Mouse (Mus musculus) embryonic fibroblast, embryonic 13.5 days (primary cell): Measurements from ENCODE around the gene Lmna. TPM values are rescaled to one million over a fixed set of nuclear protein-coding genes. Genes with fewer than 3 reads are reported as not detected.

Source experiments
- H3K27ac ChIP-seq: 2 replicates; pipeline ENCODE4 v1.5.1; 2012; ENCODE audit warnings: low read length, control low read depth, inconsistent platforms; ENCODE audit not compliant: insufficient read depth
- H3K4me1 ChIP-seq: 2 replicates; pipeline ENCODE4 v1.6.1; 2011; ENCODE audit warnings: low read length; ENCODE audit not compliant: control insufficient read depth, insufficient read depth
- H3K4me3 ChIP-seq: 2 replicates; pipeline ENCODE4 v1.5.1; 2011; ENCODE audit warnings: mild to moderate bottlenecking, control low read depth, low read length; ENCODE audit not compliant: insufficient read depth
- CTCF ChIP-seq: IDR thresholded peaks from 2 replicates; pipeline ENCODE4 v1.5.1; 2011; ENCODE audit warnings: mild to moderate bottlenecking, control low read depth, low read length, moderate library complexity, borderline replicate concordance; ENCODE audit not compliant: insufficient read depth
- POLR2A ChIP-seq: IDR thresholded peaks from 2 replicates; pipeline ENCODE4 v1.6.1; 2011; ENCODE audit warnings: low read depth, mild to moderate bottlenecking, control low read depth, low read length, moderate library complexity
- polyA plus RNA-seq: library from polyadenylated mRNA; stranded (reverse); fragments of >200 nt; gene quantifications from 2 replicates; pipeline ENCODE4 v1.2.4, GENCODE M21; 2011; ENCODE audit warnings: low read depth; ENCODE audit not compliant: missing spikeins, insufficient read length

Lmna gene
- polyA plus RNA-seq, 1 experiment, result 401 TPM

DNA sequence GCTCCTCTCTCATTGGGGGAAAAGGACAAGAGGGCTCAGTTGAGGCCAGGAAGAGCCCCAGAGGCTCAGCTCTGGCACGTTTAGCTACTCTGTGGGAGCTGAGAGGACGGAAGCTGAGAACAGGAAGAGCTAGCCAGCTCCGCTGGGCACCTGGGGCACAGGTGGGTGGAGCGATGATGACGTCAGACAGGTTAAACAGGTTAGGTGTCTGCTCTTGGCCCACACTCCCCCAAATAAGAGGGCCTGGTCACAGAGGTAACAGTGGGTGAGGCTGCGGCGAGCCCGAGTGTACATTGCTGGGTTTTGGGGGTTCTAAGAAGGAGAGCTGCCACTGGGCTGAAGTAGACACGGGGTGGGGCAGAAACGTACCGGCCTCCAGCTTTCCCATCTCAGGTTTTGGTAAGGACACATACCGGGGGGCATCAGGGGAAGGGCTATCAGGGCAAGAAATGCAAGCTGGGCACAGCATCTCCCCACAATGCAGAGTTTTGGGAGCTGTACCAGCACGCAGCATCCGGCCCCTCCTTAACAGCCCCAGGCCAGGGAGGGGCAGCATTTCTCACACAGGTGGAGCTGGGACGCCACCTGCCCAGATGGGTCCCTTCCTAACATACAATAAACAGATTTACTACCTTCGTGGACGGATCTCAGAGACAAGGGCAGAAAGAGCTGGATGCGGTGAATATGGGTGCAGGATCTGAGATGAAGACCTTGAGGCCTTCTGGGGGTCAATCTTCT is 38.6 kb upstream of the Lmna start, which contains the start of gene Rab25:
Gene Rab25, minus strand, starts transcription at position 121 of the 738 bp plus-strand sequence.
- no peak within 1 kb of the TSS for H3K27ac ChIP-seq
- no peak for TF ChIP-seq POLR2A
- TF ChIP-seq CTCF, result no peak
- H3K4me3 ChIP-seq, result no peak within 1 kb of the TSS
- no peaks in the 10 kb centered on the region for H3K4me1 ChIP-seq

DNA sequence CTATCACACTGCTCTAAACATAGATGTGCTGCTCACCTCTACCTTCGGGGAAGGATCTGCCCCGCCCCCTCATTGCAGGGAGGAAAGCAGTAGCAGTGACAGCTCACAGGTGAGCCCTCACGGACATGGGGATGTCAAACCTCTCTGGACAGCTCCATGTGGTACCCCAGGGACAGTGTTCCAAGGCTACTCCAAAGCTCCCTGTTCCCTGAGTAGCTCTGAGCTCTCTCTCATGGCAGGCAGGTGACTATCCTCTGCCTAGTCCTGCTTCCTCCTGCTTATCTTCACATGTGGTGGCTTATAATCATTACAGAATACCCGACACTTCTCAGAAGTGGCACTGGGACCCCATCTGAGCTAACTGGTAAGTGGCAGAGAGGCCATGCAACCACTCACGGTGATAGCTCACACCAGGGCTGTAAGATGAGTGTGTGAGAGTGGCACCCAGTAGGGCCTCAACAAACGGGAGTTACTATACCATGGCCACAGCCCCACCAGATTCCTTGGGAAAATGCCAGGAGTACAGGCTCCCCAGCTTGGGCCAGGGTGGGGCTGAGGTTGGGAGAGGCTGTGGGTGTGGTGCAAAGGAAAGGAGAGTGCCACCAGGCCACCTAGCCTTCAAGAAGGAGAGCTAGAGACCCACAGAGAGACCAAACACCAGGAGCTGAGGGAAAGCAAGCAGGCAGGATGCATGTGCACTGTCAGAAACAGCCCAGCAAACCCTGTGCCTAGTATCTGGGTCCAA is 37.1 kb upstream of the Lmna start:
- no peak for TF ChIP-seq POLR2A
- TF ChIP-seq CTCF, result no peak
- Histone ChIP-seq H3K27ac (no peak overlapping the region), H3K4me1 (no peaks in the 10 kb centered on the region), H3K4me3 (no peak overlapping the region)

DNA sequence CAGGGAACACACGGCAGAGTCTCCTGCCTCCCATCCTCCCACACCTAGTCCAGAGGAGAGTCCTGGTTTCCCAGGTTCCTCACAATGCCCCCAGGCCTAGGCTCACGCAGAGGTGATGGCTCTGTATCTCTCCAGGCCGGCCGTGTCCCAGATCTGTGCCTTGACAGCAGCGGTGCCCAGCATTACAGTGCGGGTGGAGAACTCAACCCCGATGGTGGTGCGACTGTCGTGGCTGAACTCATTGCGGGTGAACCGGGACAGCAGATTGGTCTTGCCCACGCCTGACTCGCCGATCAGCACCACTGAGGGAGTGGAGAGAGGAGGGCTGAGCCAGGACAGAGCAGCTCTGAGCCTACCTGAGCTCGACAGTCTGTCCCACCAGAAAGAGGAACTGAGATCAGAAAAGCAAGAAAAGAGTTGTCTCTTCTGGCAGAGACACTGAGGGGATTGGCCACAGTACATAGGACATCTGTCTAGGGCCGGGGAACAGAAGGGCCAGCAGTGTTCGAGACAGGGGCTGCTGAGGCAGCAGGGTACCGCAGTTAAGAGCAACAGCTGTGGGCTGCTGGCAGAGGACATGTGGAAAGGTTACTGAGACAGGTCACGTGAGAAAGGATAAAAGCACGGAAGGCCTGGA is 35.3 kb upstream of the Lmna start:
- H3K27ac ChIP-seq, result no peak overlapping the region
- TF ChIP-seq CTCF, result no peak
- TF ChIP-seq POLR2A, result no peak

DNA sequence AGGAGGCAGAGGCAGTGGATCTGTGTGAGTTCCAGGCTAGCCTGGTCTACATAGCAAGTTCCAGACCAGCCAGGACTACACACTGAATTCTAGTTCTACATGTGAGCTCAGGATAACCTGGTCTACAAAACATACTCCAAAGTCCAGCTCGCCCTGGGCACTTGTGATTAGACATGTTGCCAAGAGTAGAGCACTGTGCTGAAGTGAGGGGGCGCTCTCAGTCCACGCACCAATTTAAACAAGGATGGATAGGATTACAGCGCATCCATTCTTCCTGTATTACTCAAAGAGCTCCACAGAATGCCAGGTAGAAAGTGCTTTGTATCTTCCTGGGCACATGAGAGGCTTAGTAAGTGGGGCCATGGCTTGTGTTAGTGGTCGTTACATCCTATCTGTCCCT is 34.8 kb upstream of the Lmna start:
- TF ChIP-seq CTCF (peak; percentile 57; the same call in 1 of the 2 replicates), POLR2A (no peak)
- Histone ChIP-seq H3K27ac (no peak overlapping the region), H3K4me3 (no peak overlapping the region), H3K4me1 (peaks cover 3% of the 10 kb centered on the region; the same call in 1 of the 2 replicates)

More for the DNA sequence above, 35.3 kb upstream of the Lmna start:
- no peak overlapping the region for H3K4me3 ChIP-seq
- H3K4me1 ChIP-seq, result peaks cover 3% of the 10 kb centered on the region; the same call in 1 of the 2 replicates

DNA sequence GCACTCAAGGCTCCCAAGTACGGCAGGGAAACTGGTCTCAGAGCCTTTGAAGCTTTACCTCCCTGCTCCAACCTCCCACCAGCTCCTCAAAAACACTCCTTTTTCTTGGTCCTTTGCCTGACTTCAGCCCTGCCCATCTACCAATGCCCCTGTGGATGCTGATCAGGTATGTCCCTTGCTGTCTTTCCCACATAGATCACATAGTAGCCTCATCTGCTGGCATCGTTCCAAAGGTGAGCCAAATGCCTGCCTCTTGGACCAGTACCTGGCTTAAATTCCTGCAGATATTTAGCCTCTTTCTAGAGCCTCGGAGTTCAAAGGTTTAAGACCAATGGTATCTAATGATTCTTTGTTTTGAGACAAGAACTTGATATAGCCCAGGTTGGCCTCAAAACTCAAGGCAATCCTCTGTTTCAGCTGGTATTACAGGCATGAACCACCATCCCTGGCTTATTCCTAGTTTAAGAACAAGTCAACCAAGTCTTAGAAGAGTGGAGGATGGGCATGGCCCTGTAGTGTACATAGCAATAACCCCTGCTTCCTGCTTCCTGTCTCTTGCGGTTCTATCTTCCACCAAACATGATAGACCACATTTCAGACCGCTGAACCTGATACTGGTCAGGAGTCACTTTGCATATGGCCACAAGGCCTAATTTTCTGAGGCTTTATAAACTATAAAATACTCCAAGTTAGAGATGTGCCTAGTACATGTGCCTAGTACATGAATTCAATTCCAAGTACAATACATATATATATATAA is 34.1 kb upstream of the Lmna start:
- Histone ChIP-seq H3K4me3 (no peak overlapping the region), H3K4me1 (peaks cover 3% of the 10 kb centered on the region; the same call in 1 of the 2 replicates), H3K27ac (no peak overlapping the region)
- TF ChIP-seq POLR2A, result no peak
- TF ChIP-seq CTCF, result no peak

DNA sequence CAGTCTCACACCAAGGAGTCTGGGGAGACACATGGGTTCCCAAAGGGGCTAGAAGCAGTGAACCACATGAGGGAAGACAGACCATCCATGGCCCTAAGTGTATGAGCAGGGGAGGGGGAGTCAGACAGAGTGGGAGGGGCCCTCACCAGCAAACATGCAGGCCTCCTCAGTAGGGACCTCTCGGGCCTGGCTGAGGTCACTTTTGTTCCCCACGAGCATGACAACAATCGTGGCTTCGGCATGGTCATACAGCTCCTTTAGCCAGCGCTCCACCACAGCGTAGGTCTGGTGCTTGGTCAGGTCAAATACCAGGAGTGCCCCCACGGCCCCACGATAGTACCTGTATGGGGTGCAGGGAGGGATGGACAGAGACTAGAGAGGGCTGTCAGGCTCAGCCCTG is 33.4 kb upstream of the Lmna start:
- Histone ChIP-seq H3K4me3 (no peak overlapping the region), H3K27ac (no peak overlapping the region), H3K4me1 (peaks cover 3% of the 10 kb centered on the region; the same call in 1 of the 2 replicates)
- no peak for TF ChIP-seq CTCF
- TF ChIP-seq POLR2A, result no peak

DNA sequence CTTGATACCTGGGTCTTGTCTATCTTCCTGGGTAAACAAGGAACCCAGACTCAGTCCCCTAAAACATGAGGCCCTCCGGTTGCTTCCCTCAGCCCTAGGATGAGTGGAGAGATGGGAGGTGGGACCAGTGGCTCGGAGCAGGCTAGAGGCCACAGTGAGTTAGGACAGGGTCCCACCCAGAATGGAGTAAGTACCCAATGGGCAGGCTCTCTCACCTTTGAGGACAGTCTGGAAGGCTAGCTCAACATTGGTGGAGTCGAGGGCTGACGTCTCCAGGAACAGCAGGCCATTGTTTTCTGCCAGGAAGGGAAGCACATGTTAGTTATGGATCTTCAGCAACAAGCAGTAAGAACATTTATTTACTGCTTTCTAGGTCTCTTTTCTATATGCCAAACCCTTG is 32.7 kb upstream of the Lmna start:
- no peak for TF ChIP-seq POLR2A
- no peak for TF ChIP-seq CTCF
- H3K4me1 ChIP-seq, result peaks cover 3% of the 10 kb centered on the region; the same call in 1 of the 2 replicates
- H3K27ac ChIP-seq, result no peak overlapping the region
- no peak overlapping the region for H3K4me3 ChIP-seq

DNA sequence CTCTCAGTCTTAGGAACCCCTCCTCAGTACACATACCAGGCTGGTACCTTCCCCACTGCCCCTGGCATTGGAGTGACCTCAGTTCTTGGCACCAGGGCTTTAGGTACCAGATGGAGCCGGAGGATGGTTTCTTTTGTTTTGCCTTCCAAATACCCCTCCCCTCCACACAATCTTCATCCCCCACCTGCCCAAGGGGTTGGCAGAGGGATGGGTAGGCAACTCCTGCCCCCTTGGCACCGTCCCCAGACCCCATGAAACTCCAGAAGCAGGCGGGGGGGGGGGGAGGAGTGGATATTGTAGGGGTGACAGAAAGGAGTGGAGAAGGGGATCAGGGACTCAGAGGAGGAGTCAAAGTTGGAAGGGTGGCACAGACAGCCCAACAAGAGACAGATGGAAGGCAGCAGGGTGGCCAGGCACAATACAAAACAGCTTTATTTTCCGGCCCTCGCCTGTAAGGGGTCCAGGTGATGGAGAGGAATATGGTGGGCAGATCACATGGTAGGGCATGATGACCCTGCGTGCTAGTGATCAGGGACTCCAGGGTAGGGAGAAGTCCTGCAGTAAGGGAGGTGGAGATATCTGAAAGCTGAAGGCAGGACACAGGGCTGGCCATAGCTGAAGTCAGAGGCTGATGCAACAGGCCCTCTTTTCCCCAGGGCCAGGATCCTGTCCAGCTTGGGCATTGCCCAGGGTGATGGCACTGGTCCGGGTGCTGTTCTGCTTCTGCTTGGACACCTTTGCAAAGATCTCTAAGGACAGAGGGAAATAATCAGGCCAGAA is 32.1 kb upstream of the Lmna start:
- H3K27ac ChIP-seq, result no peak overlapping the region
- H3K4me1 ChIP-seq, result peaks cover 5% of the 10 kb centered on the region; the same call in 1 of the 2 replicates
- no peak overlapping the region for H3K4me3 ChIP-seq

More for the DNA sequence above, 32.1 kb upstream of the Lmna start:
- TF ChIP-seq POLR2A, result no peak
- no peak for TF ChIP-seq CTCF
